8 mouse cellular contexts compared by ENCODE assay signal in the genomic region with DNA sequence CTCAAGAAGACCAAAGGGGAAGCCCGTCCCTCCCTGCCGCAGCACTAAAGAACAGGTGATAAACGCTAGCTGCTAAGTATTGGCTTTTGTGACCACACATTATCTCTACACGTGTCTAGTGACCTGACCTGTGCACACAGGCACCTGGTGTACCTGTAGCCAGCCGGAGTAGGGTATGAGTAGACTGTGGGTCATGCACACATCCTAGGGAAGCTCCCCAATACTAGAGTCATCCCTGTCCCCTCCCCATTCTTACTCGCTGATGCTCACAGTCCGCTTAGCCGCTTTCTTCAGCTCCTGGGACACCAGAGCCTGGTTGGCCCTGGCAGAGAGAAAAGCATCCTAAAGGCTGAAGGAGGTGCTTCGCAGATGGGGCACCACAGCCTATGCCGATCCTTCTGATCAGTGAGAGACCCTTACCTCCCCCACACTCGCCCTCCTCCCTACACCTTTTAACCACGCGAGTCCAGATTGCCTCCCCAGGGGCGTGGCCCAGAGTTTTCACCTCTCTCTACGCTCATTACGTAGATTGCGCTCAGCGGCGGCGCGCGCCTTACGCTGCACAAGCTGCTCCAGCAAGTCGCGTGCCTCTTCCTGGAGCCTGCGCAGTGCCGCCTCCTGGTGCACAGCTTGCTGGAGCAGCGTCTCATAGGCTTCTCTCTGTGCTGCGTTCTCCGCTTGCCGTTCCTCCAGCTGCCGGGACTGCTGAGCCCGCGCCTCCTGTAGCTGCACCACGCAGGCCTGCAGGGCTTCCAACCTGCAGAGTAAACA. TPM values are rescaled to one million over a fixed set of nuclear protein-coding genes. Genes with fewer than 3 reads are reported as not detected.
DNase-seq lines count a peak whose midpoint lies in the region; ATAC-seq and TF ChIP-seq lines count a peak whose summit lies in the region.

No protein-coding gene starts in this region.

- DNase-seq in CD4-positive helper T cell, adult 2 months (ENCODE audit: low read depth, low spot score): peak; percentile 73
- peak; percentile 83 for DNase-seq in cerebellum, adult 11 months
- peak; percentile 86 to 87 for DNase-seq in layer of hippocampus, postnatal 36 days
- DNase-seq in lung, postnatal 0 days (ENCODE audit: low spot score): peak; percentile 86
- DNase-seq in ovary, postnatal 36 days (ENCODE audit: low spot score): peak; percentile 79
- peak; percentile 62 for DNase-seq in urinary bladder, adult 2 months (ENCODE audit: low spot score)

- H3K4me1 ChIP-seq in forebrain, embryonic 15.5 days: peaks cover 16% of the 10 kb centered on the region
- peaks cover 27% of the 10 kb centered on the region for H3K4me1 ChIP-seq in hindbrain, embryonic 15.5 days (replicated peaks)
- 0 out of 2 replicates have a peak, but pooled peaks cover 7% of the 10 kb centered on the region for H3K4me1 ChIP-seq in lung, postnatal 0 days (ENCODE audit: insufficient read depth, low read depth, low read length)

- H3K9ac ChIP-seq in forebrain, embryonic 15.5 days (replicated peaks): peak overlapping the region; percentile 66
- H3K9ac ChIP-seq in hindbrain, embryonic 15.5 days: peak overlapping the region; percentile 45
- no peak overlapping the region for H3K9ac ChIP-seq in lung, postnatal 0 days (replicated peaks; ENCODE audit: low read depth)

- TF ChIP-seq CTCF in lung, postnatal 0 days (IDR thresholded peaks at IDR 0.05): peak; percentile 67

- peaks cover 22% of the 10 kb centered on the region; the same call in 1 of the 2 replicates for H3K27me3 ChIP-seq in forebrain, embryonic 15.5 days
- peaks cover 15% of the 10 kb centered on the region for H3K27me3 ChIP-seq in hindbrain, embryonic 15.5 days
- H3K27me3 ChIP-seq in lung, postnatal 0 days (replicated peaks; ENCODE audit: insufficient read depth, low read length): no peaks in the 10 kb centered on the region

- no peaks in the 10 kb centered on the region for H3K9me3 ChIP-seq in forebrain, embryonic 15.5 days
- H3K9me3 ChIP-seq in hindbrain, embryonic 15.5 days: no peaks in the 10 kb centered on the region
- no peaks in the 10 kb centered on the region for H3K9me3 ChIP-seq in lung, postnatal 0 days (ENCODE audit: low read length)

- H3K4me2 ChIP-seq in forebrain, embryonic 15.5 days (replicated peaks): peak overlapping the region; percentile 61
- H3K4me2 ChIP-seq in hindbrain, embryonic 15.5 days: peak overlapping the region; percentile 74
- peak overlapping the region; percentile 48 for H3K4me2 ChIP-seq in lung, postnatal 0 days (replicated peaks; ENCODE audit: low read depth, low read length)

- peak; percentile 95 for ATAC-seq in forebrain, embryonic 15.5 days (replicated peaks)
- peak; percentile 90 for ATAC-seq in hindbrain, embryonic 15.5 days (ENCODE audit: low FRiP score, low read depth)
- peak; percentile 79 for ATAC-seq in lung, postnatal 0 days

- no peak for TF ChIP-seq EP300 in lung, postnatal 0 days (IDR thresholded peaks at IDR 0.05)

- 10% methylated on average over 35 of the region's 35 CpGs for WGBS in forebrain, embryonic 15.5 days
- 11% methylated on average over 35 of the region's 35 CpGs for WGBS in hindbrain, embryonic 15.5 days
- WGBS in lung, postnatal 0 days: 14% methylated on average over 35 of the region's 35 CpGs

- H3K4me3 ChIP-seq in forebrain, embryonic 15.5 days: peak overlapping the region; percentile 40
- peak overlapping the region; percentile 39 for H3K4me3 ChIP-seq in hindbrain, embryonic 15.5 days
- peak overlapping the region; percentile 17; the same call in 1 of the 2 replicates for H3K4me3 ChIP-seq in lung, postnatal 0 days (ENCODE audit: low read depth, low read length)

- peak overlapping the region; percentile 77 for H3K27ac ChIP-seq in forebrain, embryonic 15.5 days (replicated peaks)
- peak overlapping the region; percentile 77 for H3K27ac ChIP-seq in hindbrain, embryonic 15.5 days (replicated peaks)
- H3K27ac ChIP-seq in lung, postnatal 0 days (ENCODE audit: low read length): no peak overlapping the region

- H3K36me3 ChIP-seq in forebrain, embryonic 15.5 days: peaks cover 4% of the 10 kb centered on the region; the same call in 1 of the 2 replicates
- no peaks in the 10 kb centered on the region for H3K36me3 ChIP-seq in hindbrain, embryonic 15.5 days
- H3K36me3 ChIP-seq in lung, postnatal 0 days (ENCODE audit: insufficient read depth, low read length): no peaks in the 10 kb centered on the region

RNA-seq across cellular contexts. Expression of a gene that starts 5.6 kb away (rescaled TPM):
- polyA plus RNA-seq in forebrain, embryonic 15.5 days (2015; fragmentation: Nextera tagmentation; extraction: Ambion mirVana): 23.4 and 23.7 TPM in 2 replicates
- polyA plus RNA-seq in hindbrain, embryonic 15.5 days (2015; fragmentation: Nextera tagmentation; extraction: Ambion mirVana): 27.4 and 31.1 TPM in 2 replicates
- total RNA-seq in layer of hippocampus, postnatal 36 days (2021): 10 to 100 TPM; 42.1 to 42.7 TPM
- polyA plus RNA-seq in lung, postnatal 0 days (2015; fragmentation: Nextera tagmentation; extraction: Ambion mirVana): 12.9 and 17.1 TPM in 2 replicates
- 24.2 and 31.9 TPM in 2 replicates for polyA plus RNA-seq in urinary bladder, adult 2 months (2012; rRNA removed)

RNA-seq across cellular contexts. Expression of a gene that starts 20.4 kb away (rescaled TPM):
- 5.8 and 8.0 TPM in 2 replicates for polyA plus RNA-seq in forebrain, embryonic 15.5 days (2015; fragmentation: Nextera tagmentation; extraction: Ambion mirVana)
- 10.8 and 11.8 TPM in 2 replicates for polyA plus RNA-seq in hindbrain, embryonic 15.5 days (2015; fragmentation: Nextera tagmentation; extraction: Ambion mirVana)
- total RNA-seq in layer of hippocampus, postnatal 36 days (2021): 10 to 100 TPM; 22.7 to 23.3 TPM
- 40.3 and 46.3 TPM in 2 replicates for polyA plus RNA-seq in lung, postnatal 0 days (2015; fragmentation: Nextera tagmentation; extraction: Ambion mirVana)
- polyA plus RNA-seq in urinary bladder, adult 2 months (2012; rRNA removed): 54.2 and 72.7 TPM in 2 replicates

RNA-seq across cellular contexts. Expression of a gene that starts 51.4 kb away (rescaled TPM):
- polyA plus RNA-seq in forebrain, embryonic 15.5 days (2015; fragmentation: Nextera tagmentation; extraction: Ambion mirVana): 6.0 and 7.0 TPM in 2 replicates
- polyA plus RNA-seq in hindbrain, embryonic 15.5 days (2015; fragmentation: Nextera tagmentation; extraction: Ambion mirVana): 10.6 and 11.0 TPM in 2 replicates
- total RNA-seq in layer of hippocampus, postnatal 36 days (2021): 10 to 100 TPM; 20.1 to 20.8 TPM
- polyA plus RNA-seq in lung, postnatal 0 days (2015; fragmentation: Nextera tagmentation; extraction: Ambion mirVana): 105 and 110 TPM in 2 replicates
- 110 and 127 TPM in 2 replicates for polyA plus RNA-seq in urinary bladder, adult 2 months (2012; rRNA removed)
